Mouse (Mus musculus): ENCODE measurements around the gene Rab10. TPM values are rescaled to one million over a fixed set of nuclear protein-coding genes. Genes with fewer than 3 reads are reported as not detected.

Rab10 gene
- polyA plus RNA-seq, 1 experiment from 2014 or later, result 120 TPM

Other genes starting within 250 kb of the Rab10 start
- gene Kif3c, start 55.2 kb upstream of the Rab10 start, polyA plus RNA-seq (2014; fragmentation: Nextera tagmentation; extraction: Ambion mirVana), result 50.8 and 78.5 TPM in 2 replicates
- 8.9 and 12.2 TPM in 2 replicates for gene Asxl2, start 116.9 kb upstream of the Rab10 start, polyA plus RNA-seq (2014; fragmentation: Nextera tagmentation; extraction: Ambion mirVana)

Measured in forebrain, embryonic 14.5 days (tissue).